Mouse (Mus musculus) lung, postnatal 0 days (tissue): Measurements from ENCODE around the gene Rhoc.

Source experiments
- CTCF ChIP-seq: IDR thresholded peaks from 2 replicates; pipeline ENCODE4 v1.5.1; 2016; ENCODE audit warnings: antibody characterized with exemption, mild to moderate bottlenecking
- EP300 ChIP-seq: IDR thresholded peaks from 2 replicates; pipeline ENCODE4 v1.6.1; 2016; ENCODE audit warnings: antibody characterized with exemption, mild to moderate bottlenecking, control low read depth

DNA sequence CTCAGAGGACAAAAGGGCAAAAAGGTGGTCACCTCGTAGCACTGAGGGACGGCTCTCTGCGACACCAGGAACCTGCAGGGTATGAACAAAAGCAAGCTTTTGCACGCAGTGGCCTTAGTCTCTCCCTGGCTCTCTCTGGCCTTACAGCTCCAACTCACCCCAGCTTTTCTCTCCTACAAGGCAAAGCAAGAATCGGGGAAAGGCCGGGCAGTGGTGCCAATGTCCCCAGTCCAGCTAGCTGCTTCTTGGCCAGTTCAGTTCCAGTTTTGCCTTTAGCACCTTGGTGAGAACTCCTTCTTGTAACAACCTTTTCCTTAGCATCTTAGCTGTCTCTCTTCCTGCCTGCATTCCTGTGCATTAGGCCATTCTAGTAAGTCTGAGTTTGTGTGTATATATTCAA lies 13.3 kb downstream of the Rhoc start:
- TF ChIP-seq CTCF (no peak), EP300 (no peak)
